Mouse (Mus musculus): ENCODE measurements around the gene Mtf2.
"Not testable (repeated sequence)": the region's sequence is repeated elsewhere in the genome, so short reads cannot be mapped to it uniquely, and the experiment has no call there.

Mtf2 gene

GRCm38 (mm10) chr5:108065465-108066411, at the start of gene Mtf2:
Gene Mtf2, plus strand, starts transcription at chr5:108065674.
- DNase-seq (ENCODE audit: low spot score in 2 of 2) = peak; percentile 90 to 93

- DNase-seq (ENCODE audit: low spot score in 2 of 2) = no peak
Measured at GRCm38 (mm10) chr5:108017232-108017631, 48.2 kb upstream of the Mtf2 start.

GRCm38 (mm10) chr5:108019367-108019766, 46.1 kb upstream of the Mtf2 start:
- DNase-seq (ENCODE audit: low spot score in 2 of 2) = no peak

- no peak for DNase-seq (ENCODE audit: low spot score in 2 of 2)
Measured at GRCm38 (mm10) chr5:108021346-108021745, 44.1 kb upstream of the Mtf2 start.

- DNase-seq (ENCODE audit: low spot score in 2 of 2) = no peak
Measured at GRCm38 (mm10) chr5:108028230-108028629, 37.2 kb upstream of the Mtf2 start.

GRCm38 (mm10) chr5:108028797-108029536, 36.5 kb upstream of the Mtf2 start:
- not testable (repeated sequence) for DNase-seq (ENCODE audit: low spot score in 2 of 2)

- no peak for DNase-seq (ENCODE audit: low spot score in 2 of 2)
Measured at GRCm38 (mm10) chr5:108029968-108030367, 35.5 kb upstream of the Mtf2 start.

GRCm38 (mm10) chr5:108031267-108031666, 34.2 kb upstream of the Mtf2 start:
- no peak for DNase-seq (ENCODE audit: low spot score in 2 of 2)

- no peak for DNase-seq (ENCODE audit: low spot score in 2 of 2)
Measured at GRCm38 (mm10) chr5:108034194-108034593, 31.3 kb upstream of the Mtf2 start.

GRCm38 (mm10) chr5:108035523-108035922, 30.0 kb upstream of the Mtf2 start:
- DNase-seq (ENCODE audit: low spot score in 2 of 2) = no peak

GRCm38 (mm10) chr5:108042061-108042460, 23.4 kb upstream of the Mtf2 start:
- DNase-seq (ENCODE audit: low spot score in 2 of 2) = no peak

GRCm38 (mm10) chr5:108043908-108044307, 21.6 kb upstream of the Mtf2 start:
- no peak for DNase-seq (ENCODE audit: low spot score in 2 of 2)

GRCm38 (mm10) chr5:108049711-108050268, 15.7 kb upstream of the Mtf2 start:
- no peak for DNase-seq (ENCODE audit: low spot score in 2 of 2)

GRCm38 (mm10) chr5:108051026-108051425, 14.4 kb upstream of the Mtf2 start:
- no peak for DNase-seq (ENCODE audit: low spot score in 2 of 2)

GRCm38 (mm10) chr5:108051727-108052126, 13.7 kb upstream of the Mtf2 start:
- DNase-seq (ENCODE audit: low spot score in 2 of 2) = not testable (repeated sequence)

- no peak for DNase-seq (ENCODE audit: low spot score in 2 of 2)
Measured at GRCm38 (mm10) chr5:108052200-108052599, 13.3 kb upstream of the Mtf2 start.

- DNase-seq (ENCODE audit: low spot score in 2 of 2) = no peak
Measured at GRCm38 (mm10) chr5:108053566-108053965, 11.9 kb upstream of the Mtf2 start.

GRCm38 (mm10) chr5:108060413-108060812, 5.1 kb upstream of the Mtf2 start:
- DNase-seq (ENCODE audit: low spot score in 2 of 2) = no peak

GRCm38 (mm10) chr5:108072301-108072700, 6.8 kb downstream of the Mtf2 start:
- no peak for DNase-seq (ENCODE audit: low spot score in 2 of 2)

- no peak for DNase-seq (ENCODE audit: low spot score in 2 of 2)
Measured at GRCm38 (mm10) chr5:108076241-108076640, 10.8 kb downstream of the Mtf2 start.

- DNase-seq (ENCODE audit: low spot score in 2 of 2) = no peak
Measured at GRCm38 (mm10) chr5:108076833-108077540, 11.5 kb downstream of the Mtf2 start.

- DNase-seq (ENCODE audit: low spot score in 2 of 2) = no peak
Measured at GRCm38 (mm10) chr5:108079603-108080002, 14.1 kb downstream of the Mtf2 start.
